Mouse (Mus musculus) adrenal gland, postnatal 14 days (tissue): ENCODE data around the gene Ankrd42. TPM values are rescaled to one million over a fixed set of nuclear protein-coding genes. Genes with fewer than 3 reads are reported as not detected.

Experiments used
- DNase-seq: peaks from one replicate; pipeline ENCODE4 v3.0.0; 2021; ENCODE audit warnings: mixed read lengths
- long read RNA-seq, 2 experiments: library from polyadenylated mRNA; stranded (forward); transcript quantifications; one replicate each; pipeline ENCODE4 v2.0.0; 2021
- total RNA-seq: library from RNA; stranded (reverse); gene quantifications from 2 replicates; pipeline ENCODE4 v1.2.3, GENCODE M21; 2021

Gene Ankrd42
- 6.2 and 7.0 TPM in 2 replicates for total RNA-seq
- long read RNA-seq, experiment 1, transcript Ankrd42-202 (12 exons, 2,782 nt) = major isoform, 7 of 9 reads
- long read RNA-seq, experiment 1, partial matches to known transcripts = 1 of 9 reads
- long read RNA-seq, experiment 1, other reads (novel, unspliced or antisense) = 1 of 9 reads
- long read RNA-seq, experiment 2, transcript Ankrd42-202 (12 exons, 2,782 nt) = major isoform, 5 of 8 reads
- long read RNA-seq, experiment 2, partial matches to known transcripts = 3 of 8 reads
- long read RNA-seq, experiment 2, other reads (novel, unspliced or antisense) = 0 of 8 reads

- DNase-seq = peak; percentile 95
Measured at GRCm38 (mm10) chr7:92637021-92637625, at the start of gene Ankrd42. Ankrd42 (minus strand) TSS chr7:92637142.

GRCm38 (mm10) chr7:92677346-92677745, 40.4 kb upstream of the Ankrd42 start:
- no peak for DNase-seq

- DNase-seq = no peak
Measured at GRCm38 (mm10) chr7:92675131-92675530, 38.2 kb upstream of the Ankrd42 start.

GRCm38 (mm10) chr7:92669507-92670471, 32.8 kb upstream of the Ankrd42 start, which contains the start of gene Pcf11:
Pcf11 (minus strand) TSS chr7:92669934.
- DNase-seq = peak; percentile 98

GRCm38 (mm10) chr7:92668791-92669506, 32.0 kb upstream of the Ankrd42 start:
- DNase-seq = peak; percentile 72

GRCm38 (mm10) chr7:92666274-92666820, 29.4 kb upstream of the Ankrd42 start:
- DNase-seq = no peak

GRCm38 (mm10) chr7:92658050-92658449, 21.1 kb upstream of the Ankrd42 start:
- DNase-seq = no peak

- DNase-seq = no peak
Measured at GRCm38 (mm10) chr7:92656386-92656785, 19.4 kb upstream of the Ankrd42 start.

GRCm38 (mm10) chr7:92653329-92653728, 16.4 kb upstream of the Ankrd42 start:
- no peak for DNase-seq

GRCm38 (mm10) chr7:92647790-92648189, 10.8 kb upstream of the Ankrd42 start:
- no peak for DNase-seq

GRCm38 (mm10) chr7:92642358-92642757, 5.4 kb upstream of the Ankrd42 start:
- no peak for DNase-seq

GRCm38 (mm10) chr7:92638050-92638449, 1.1 kb upstream of the Ankrd42 start:
- no peak for DNase-seq

- no peak for DNase-seq
Measured at GRCm38 (mm10) chr7:92636295-92637011, 489 bp downstream of the Ankrd42 start.

GRCm38 (mm10) chr7:92630167-92630566, 6.8 kb downstream of the Ankrd42 start:
- peak; percentile 30 for DNase-seq

- no peak for DNase-seq
Measured at GRCm38 (mm10) chr7:92624488-92624887, 12.5 kb downstream of the Ankrd42 start.

- DNase-seq = no peak
Measured at GRCm38 (mm10) chr7:92610830-92611229, 26.1 kb downstream of the Ankrd42 start.

- DNase-seq = peak; percentile 56
Measured at GRCm38 (mm10) chr7:92604961-92605360, 32.0 kb downstream of the Ankrd42 start.

- no peak for DNase-seq
Measured at GRCm38 (mm10) chr7:92590842-92591241, 46.1 kb downstream of the Ankrd42 start.

GRCm38 (mm10) chr7:92589986-92590385, 47.0 kb downstream of the Ankrd42 start:
- peak; percentile 10 for DNase-seq

- no peak for DNase-seq
Measured at GRCm38 (mm10) chr7:92583567-92583966, 53.4 kb downstream of the Ankrd42 start.
